Comparison of ENCODE assay signal across 15 mouse cellular contexts in genomic region chr8:92522519-92522918, GRCm38 (mm10).
"Had no signal": no experiment of that assay in that cellular context is flagged by ENCODE, and none has a peak within 500 bp of the region (broad histone marks: within the 10 kb centered on the region; RNA-seq: fewer than 3 reads in every experiment).

No protein-coding gene starts in this region.

- H3K27me3 ChIP-seq: liver, embryonic 13.5 days; liver, embryonic 15.5 days; megakaryocyte, embryonic 14.5 days; midbrain, embryonic 15.5 days; neural tube, embryonic 12.5 days had no signal

- ATAC-seq: liver, postnatal 0 days; midbrain, embryonic 13.5 days; midbrain, embryonic 15.5 days had no signal

- H3K9ac ChIP-seq: liver, embryonic 13.5 days; liver, embryonic 15.5 days; liver, postnatal 0 days; midbrain, embryonic 13.5 days; midbrain, embryonic 15.5 days; neural tube, embryonic 12.5 days had no signal

- H3K9me3 ChIP-seq: liver, embryonic 13.5 days; liver, embryonic 15.5 days; midbrain, embryonic 13.5 days; midbrain, embryonic 15.5 days had no signal

- H3K4me3 ChIP-seq: liver, embryonic 13.5 days; liver, embryonic 15.5 days; megakaryocyte, embryonic 14.5 days; midbrain, embryonic 13.5 days; midbrain, embryonic 15.5 days; neural tube, embryonic 12.5 days had no signal

- H3K36me3 ChIP-seq: liver, embryonic 13.5 days; liver, embryonic 15.5 days; midbrain, embryonic 13.5 days; midbrain, embryonic 15.5 days; neural tube, embryonic 12.5 days had no signal

- DNase-seq: liver; liver, embryonic 13.5 days; liver, postnatal 0 days; right cerebral cortex, postnatal 14 days; thymus, adult 18-20 months; thymus, postnatal 14 days; thymus, postnatal 36 days had no signal

- H3K27ac ChIP-seq: liver, embryonic 13.5 days; liver, embryonic 15.5 days; macrophage; midbrain, embryonic 13.5 days; midbrain, embryonic 15.5 days; neural tube, embryonic 12.5 days had no signal

- H3K4me1 ChIP-seq: liver, embryonic 13.5 days; liver, embryonic 15.5 days; megakaryocyte, embryonic 14.5 days; midbrain, embryonic 13.5 days; midbrain, embryonic 15.5 days; neural tube, embryonic 12.5 days had no signal

- H3K4me2 ChIP-seq: liver, embryonic 11.5 days; liver, embryonic 13.5 days; liver, embryonic 15.5 days; midbrain, embryonic 11.5 days; midbrain, embryonic 13.5 days; midbrain, embryonic 15.5 days; neural tube, embryonic 12.5 days had no signal
